Mouse (Mus musculus) lung, postnatal 4 days (tissue): Measurements from ENCODE around the gene She.

Experiments
- DNase-seq, 2 experiments: peaks; one replicate each; pipeline ENCODE4 v3.0.0; 2021

Gene She

GRCm38 (mm10) chr3:89865020-89865419, 33.9 kb downstream of the She start:
- DNase-seq = no peak

GRCm38 (mm10) chr3:89865764-89866163, 34.6 kb downstream of the She start:
- no peak for DNase-seq

- no peak for DNase-seq
Measured at GRCm38 (mm10) chr3:89867651-89868050, 36.5 kb downstream of the She start.

- DNase-seq = peak in 1 of 2 experiments; percentile 61
Measured at GRCm38 (mm10) chr3:89868357-89868756, 37.2 kb downstream of the She start.

GRCm38 (mm10) chr3:89868956-89869355, 37.8 kb downstream of the She start:
- no peak for DNase-seq

GRCm38 (mm10) chr3:89869556-89869955, 38.4 kb downstream of the She start:
- peak in 1 of 2 experiments; percentile 39 for DNase-seq

GRCm38 (mm10) chr3:89870472-89871271, 39.5 kb downstream of the She start:
- peak in 1 of 2 experiments; percentile 27 for DNase-seq

GRCm38 (mm10) chr3:89871339-89871914, 40.3 kb downstream of the She start:
- DNase-seq = no peak

- peak; percentile 70 to 85 for DNase-seq
Measured at GRCm38 (mm10) chr3:89872209-89872608, 41.0 kb downstream of the She start.

GRCm38 (mm10) chr3:89872684-89873083, 41.5 kb downstream of the She start:
- peak; percentile 63 to 80 for DNase-seq

- no peak for DNase-seq
Measured at GRCm38 (mm10) chr3:89874076-89874475, 42.9 kb downstream of the She start.

GRCm38 (mm10) chr3:89875021-89875420, 43.9 kb downstream of the She start:
- no peak for DNase-seq

GRCm38 (mm10) chr3:89875781-89876180, 44.6 kb downstream of the She start:
- DNase-seq = no peak

GRCm38 (mm10) chr3:89876469-89876868, 45.3 kb downstream of the She start:
- no peak for DNase-seq

GRCm38 (mm10) chr3:89877129-89877528, 46.0 kb downstream of the She start:
- no peak for DNase-seq

- DNase-seq = no peak
Measured at GRCm38 (mm10) chr3:89878456-89878855, 47.3 kb downstream of the She start.

- DNase-seq = no peak
Measured at GRCm38 (mm10) chr3:89879326-89879725, 48.2 kb downstream of the She start.

- no peak for DNase-seq
Measured at GRCm38 (mm10) chr3:89880036-89880851, 49.1 kb downstream of the She start.

- no peak for DNase-seq
Measured at GRCm38 (mm10) chr3:89882556-89883181, 51.5 kb downstream of the She start.

- no peak for DNase-seq
Measured at GRCm38 (mm10) chr3:89883582-89884041, 52.4 kb downstream of the She start.

GRCm38 (mm10) chr3:89885766-89886165, 54.6 kb downstream of the She start:
- no peak for DNase-seq

GRCm38 (mm10) chr3:89887582-89888230, 56.5 kb downstream of the She start:
- DNase-seq = no peak
